Mouse (Mus musculus): ENCODE data around the gene Olfr763.
"Not testable (repeated sequence)": the region's sequence is repeated elsewhere in the genome, so short reads cannot be mapped to it uniquely, and the experiment has no call there.

Gene Olfr763

DNA sequence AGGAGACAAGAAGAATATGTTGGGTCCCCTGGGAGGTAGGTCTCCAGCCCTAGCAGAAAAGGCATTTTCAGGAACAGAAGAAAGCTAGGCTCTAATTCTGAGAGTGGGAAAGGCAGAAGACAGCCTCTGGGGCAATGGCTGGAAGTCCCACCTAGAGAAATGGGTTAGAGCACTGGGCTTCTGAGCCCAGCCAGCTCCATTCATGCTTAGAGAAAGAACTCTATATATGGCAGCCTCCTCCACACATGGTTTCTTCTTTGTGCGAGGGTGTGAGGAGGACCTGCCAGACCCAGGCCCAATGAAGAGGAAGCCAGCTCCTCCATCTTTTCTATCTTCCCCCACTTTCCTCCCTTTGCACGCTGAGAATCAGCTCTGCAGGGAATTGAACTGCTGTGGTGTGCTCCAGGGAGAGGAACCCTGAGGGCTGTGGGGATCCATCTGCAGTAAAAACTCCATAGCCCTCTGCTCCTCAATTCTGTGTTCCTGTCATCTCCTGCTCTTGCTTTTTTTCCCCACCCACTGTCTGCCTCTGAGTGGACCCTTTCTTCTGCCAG is at the start of gene Olfr763:
Gene Olfr763, plus strand, starts transcription at position 504 of the 554 bp plus-strand sequence.
- in situ Hi-C loops (cut with MboI; ENCODE audit: low sequenced_read_pairs), result no loop called here

DNA sequence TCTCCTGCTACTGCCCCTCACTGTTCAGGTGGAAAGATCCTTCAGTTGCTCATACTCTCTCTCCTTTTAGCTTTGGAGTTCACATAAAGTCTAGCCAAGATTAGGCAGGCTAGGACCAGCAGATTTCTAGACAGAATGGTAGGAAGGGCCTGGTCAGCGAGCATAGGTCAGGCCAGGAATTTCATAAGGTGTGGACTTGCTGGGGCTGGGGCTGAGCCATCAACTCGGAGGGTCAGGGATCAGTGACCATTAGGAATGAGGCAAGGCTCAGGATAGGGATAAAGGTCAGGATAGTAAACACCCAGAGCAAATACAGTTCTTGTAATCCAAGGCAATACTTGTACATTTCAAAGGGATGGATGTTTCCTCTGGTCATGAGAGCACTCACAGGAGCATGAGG is 45.6 kb upstream of the Olfr763 start:
- in situ Hi-C loops (cut with MboI; ENCODE audit: low sequenced_read_pairs), result no loop called here

DNA sequence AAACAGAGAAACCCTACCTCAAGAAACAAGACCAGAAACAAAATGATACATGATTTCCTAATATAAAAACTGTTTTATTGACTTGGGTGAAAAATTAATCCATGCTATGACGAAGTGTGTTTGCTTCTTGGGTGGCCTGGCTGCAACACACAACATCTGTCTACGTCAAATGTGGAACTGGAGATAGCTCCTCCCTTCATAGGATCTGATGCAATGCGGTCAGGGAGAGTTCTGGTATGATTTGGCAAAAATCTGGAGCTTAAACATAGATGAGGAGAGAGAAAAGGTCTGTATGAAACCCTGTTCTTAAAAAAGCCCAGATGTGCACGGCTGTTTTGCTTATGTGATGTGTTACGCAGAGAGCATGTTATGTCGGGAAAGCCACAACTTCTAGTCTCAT is 44.7 kb upstream of the Olfr763 start:
- in situ Hi-C loops (cut with MboI; ENCODE audit: low sequenced_read_pairs), result no loop called here

DNA sequence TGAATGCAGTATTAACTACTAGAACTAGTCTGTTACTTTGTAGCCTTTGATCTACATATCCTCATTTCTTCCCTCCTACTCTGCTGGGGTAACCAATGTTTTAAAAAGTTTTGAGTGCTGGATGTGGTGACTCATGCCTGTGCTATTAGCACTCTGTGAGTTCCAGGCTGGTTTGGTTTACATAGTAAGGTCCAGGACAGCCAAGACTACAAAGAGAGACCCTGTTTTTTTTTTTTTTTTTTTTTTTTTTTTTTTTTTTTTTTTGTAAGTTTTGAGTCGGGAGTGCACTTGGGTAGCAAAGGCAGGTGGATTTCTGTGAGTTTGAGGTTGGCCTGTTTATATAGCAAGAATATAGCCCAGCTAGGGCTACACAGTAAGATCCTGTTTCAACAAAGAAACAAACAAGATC is 42.2 kb upstream of the Olfr763 start:
- in situ Hi-C loops (cut with MboI; ENCODE audit: low sequenced_read_pairs), result no loop called here

DNA sequence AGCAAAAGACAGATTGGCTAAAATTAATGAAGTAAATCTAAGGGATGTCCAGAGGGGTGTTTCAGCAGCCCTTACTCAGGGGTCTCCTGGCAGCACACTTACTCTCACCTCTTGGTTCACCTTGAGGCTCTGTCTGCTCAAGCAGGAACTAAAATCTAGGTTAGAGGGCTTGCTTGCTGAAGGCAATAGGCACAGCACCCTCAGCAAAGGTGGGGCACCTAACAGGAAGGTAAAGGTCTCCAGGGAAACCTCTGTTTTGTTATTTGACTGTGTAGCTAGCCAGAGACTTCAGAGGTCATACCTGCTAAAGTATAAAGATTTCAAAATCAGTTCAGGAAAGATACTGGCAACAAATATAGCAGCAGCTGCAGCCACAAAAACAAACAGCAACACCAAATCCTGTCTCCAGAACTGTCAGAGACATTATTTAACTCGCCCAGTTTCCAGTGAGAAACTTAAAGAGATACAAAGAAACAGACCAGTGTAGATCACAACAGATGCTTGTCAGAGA is 39.8 kb upstream of the Olfr763 start:
- in situ Hi-C loops (cut with MboI; ENCODE audit: low sequenced_read_pairs), result no loop called here

DNA sequence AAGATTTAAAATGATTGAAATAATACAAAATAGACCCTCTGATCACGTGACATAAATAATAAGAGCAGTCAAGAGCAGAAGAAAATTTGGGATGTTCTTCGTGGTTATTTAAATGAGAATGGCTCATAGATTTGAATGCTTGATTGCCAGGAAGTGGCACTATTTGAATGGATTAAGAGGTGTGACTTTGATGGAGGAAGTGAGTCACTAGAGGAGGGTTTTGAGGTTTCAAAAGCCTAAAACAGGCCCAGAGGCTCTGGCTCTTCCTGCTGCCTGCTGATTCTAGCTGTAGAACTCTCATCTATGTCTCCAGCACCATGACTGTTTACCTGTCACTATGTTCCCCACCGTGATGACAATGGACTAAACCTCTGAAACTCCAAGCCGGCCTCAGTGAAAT is 37.8 kb upstream of the Olfr763 start:
- in situ Hi-C loops (cut with MboI; ENCODE audit: low sequenced_read_pairs), result no loop called here

DNA sequence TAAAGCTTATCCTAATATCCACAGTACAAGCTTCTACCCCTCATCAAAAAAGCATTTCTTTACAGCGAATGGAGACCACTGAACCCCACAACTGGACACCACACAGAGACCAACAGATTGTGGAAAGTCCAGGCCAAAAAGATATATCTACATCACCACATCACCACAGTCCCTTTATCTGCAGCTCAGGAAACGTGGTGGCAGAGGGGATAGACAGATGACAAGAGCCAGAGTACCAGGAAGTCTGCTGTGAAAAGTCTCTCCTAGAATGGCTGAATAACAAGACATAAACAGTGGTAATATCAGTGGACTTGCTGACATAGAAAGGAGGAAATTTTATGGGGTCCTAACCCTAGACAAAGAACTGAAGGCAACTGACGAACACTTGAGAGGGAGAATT is 34.2 kb upstream of the Olfr763 start:
- in situ Hi-C loops (cut with MboI; ENCODE audit: low sequenced_read_pairs), result no loop called here

DNA sequence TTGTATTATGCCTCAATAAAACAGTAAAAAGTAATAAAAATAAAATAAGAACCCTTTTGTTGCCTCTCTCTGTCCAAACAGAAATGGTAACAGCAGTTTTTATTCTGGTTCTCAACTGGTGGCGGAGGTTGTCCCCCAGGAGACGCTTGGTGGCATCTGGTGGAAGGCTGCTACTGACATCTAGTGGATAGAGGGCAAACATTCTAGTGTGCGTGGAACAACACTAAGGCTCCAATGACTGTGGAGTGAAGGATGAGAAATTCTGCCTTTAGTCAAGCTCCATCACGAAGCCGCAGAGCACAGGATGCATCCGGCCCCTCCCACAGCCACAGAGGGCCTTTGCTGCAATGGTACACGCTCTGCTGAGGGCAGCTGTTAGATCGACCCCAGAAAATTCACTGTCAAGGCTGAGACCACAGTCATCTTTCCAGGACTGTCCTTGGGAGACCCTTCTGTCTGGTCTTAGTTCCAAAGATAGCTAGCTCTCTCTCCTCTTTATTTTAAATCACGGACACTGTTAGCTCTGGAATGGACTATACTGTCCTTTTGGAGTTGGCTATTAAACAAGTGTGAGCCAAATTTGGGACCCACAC is 33.0 kb upstream of the Olfr763 start:
- in situ Hi-C loops (cut with MboI; ENCODE audit: low sequenced_read_pairs), result no loop called here

DNA sequence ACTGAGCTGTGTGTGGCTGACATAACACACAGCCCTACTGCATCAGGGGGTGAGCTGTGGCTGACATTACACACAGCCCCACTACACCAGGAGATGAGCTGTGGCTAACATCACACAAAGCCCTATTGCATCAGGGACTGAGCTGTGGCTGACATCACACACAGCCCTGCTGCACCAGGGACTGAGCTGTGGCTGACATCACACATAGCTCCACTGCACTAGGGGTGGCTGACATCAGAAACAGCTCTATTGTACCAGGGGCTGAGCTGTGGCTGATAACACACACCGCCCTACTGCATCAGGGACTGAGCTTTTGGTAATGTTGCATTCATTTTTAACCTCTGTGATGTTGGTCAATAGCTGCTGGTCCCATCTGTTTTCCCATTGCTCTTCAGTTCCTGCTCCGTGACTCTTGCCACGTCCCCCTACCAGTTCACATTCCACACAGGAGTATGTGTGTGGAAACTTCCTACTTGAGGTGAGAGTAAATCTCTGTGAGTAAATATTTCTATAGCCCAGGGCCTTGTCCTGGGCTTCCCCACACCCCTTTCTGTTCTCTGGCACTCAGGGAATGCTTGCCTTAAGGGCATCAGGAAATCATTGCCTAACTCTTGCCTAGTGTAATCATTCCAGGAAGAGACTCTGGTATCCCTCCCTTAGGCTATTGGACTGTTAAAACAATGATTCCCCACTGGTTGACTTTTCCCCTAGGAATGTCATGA is 29.8 kb upstream of the Olfr763 start:
- in situ Hi-C loops (cut with MboI; ENCODE audit: low sequenced_read_pairs), result no loop called here

DNA sequence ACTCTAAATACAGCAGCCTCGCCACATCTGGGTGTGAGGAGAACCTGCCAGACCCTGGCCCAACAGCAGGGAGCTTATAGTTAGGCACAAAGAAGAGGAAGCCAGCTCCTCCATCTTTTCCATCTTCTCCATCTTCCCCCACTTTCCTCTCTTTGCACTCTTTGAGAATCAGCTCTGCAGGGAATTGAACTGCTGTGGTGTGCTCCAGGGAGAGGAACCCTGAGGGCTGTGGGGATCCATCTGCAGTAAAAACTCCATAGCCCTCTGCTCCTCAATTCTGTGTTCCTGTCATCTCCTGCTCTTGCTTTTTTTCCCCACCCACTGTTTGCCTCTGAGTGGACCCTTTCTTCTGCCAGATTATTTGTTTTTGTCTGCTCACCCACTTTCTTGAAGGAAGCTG is 21.5 kb upstream of the Olfr763 start, which contains the start of gene Olfr9:
Gene Olfr9, plus strand, starts transcription at position 301 of the 400 bp plus-strand sequence.
- in situ Hi-C loops (cut with MboI; ENCODE audit: low sequenced_read_pairs), result not testable (repeated sequence)

DNA sequence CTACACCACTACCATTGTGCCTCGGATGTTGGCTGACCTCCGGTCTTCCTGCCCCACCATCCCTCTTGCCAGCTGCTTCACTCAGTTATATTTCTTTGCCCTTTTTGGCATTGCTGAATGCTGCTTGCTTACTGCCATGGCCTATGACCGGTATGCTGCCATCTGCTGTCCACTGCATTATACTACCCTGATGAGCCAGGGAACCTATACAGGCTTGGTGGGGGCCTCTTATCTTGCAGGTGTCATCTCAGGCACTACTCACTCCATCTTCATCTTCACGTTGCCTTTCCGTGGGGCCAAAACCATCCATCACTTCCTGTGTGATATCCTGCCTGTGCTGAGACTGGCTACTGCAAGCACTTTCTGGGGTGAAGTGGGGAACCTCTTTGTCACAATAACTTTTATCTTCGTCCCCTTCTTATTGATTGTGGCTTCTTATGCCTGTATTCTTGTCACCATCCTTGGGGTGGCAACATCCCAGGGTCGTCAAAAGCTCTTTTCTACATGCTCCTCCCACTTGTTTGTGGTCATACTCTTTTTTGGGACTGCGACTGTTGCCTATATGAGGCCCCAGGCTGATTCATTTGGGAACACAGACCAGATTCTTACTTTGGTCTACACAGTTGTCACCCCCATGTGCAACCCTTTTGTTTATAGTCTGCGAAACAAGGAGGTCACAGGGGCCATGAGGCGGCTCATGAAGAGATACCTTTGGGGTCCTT is 20.3 kb upstream of the Olfr763 start:
- in situ Hi-C loops (cut with MboI; ENCODE audit: low sequenced_read_pairs), result not testable (repeated sequence)

DNA sequence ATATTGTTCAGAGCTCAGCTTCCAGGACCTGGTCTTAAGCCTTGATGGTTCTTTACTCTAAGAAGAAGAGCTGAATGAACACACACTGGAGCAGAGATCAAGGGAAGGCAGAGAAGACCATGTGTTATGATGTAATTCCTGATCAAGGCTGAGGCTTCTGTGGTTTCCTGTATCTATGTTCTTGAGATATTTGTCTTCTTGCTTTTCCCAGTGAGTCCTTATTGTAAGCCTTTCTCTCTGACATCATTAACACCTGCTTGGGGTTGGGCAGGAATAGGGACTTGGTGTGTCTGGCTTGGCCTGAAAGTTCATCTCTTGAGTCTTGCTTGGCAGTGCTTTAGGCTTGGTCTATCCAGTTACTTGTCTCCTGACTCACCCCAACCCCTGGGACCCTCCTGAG is 19.6 kb upstream of the Olfr763 start:
- in situ Hi-C loops (cut with MboI; ENCODE audit: low sequenced_read_pairs), result no loop called here

DNA sequence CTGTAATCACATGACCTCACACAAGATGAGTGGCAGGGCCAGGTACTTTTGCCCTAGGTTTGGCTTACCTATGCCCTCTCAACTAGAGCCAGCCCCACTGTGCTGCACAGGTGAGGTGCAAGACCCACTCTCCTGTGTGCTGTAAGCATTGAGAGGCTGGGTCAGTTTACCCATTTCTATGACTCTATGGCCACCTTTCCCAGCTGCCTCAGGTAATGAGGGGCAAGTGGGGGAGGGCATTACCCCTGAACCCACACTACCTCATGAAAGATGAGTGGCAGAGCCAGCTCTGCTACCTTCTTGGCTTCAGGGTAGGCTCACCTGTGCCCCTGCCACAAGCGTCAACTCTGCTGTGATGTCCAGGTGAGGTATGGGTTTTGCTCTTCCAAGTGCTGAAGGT is 14.8 kb upstream of the Olfr763 start:
- in situ Hi-C loops (cut with MboI; ENCODE audit: low sequenced_read_pairs), result no loop called here

DNA sequence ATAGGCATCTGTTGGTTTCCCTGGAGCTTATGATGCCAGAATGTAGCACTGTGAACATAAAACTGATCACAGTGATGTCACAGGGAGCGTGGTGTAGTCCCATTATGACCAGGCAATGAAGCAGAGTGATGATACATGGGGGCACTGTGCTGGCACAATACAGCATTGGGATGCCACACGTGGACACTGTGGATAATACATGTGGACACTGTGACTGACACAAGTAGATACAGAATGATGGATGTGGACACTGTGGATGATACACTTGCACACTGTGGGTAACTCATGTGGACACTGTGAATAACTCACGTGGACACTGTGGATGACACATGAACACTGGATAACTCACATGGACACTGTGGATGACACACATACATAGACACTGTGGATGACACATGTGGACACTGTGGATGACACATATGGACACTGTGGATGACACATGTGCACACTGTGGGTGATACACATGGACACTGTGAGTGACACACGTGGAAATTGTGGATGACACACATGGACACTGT is 14.0 kb upstream of the Olfr763 start:
- in situ Hi-C loops (cut with MboI; ENCODE audit: low sequenced_read_pairs), result no loop called here

DNA sequence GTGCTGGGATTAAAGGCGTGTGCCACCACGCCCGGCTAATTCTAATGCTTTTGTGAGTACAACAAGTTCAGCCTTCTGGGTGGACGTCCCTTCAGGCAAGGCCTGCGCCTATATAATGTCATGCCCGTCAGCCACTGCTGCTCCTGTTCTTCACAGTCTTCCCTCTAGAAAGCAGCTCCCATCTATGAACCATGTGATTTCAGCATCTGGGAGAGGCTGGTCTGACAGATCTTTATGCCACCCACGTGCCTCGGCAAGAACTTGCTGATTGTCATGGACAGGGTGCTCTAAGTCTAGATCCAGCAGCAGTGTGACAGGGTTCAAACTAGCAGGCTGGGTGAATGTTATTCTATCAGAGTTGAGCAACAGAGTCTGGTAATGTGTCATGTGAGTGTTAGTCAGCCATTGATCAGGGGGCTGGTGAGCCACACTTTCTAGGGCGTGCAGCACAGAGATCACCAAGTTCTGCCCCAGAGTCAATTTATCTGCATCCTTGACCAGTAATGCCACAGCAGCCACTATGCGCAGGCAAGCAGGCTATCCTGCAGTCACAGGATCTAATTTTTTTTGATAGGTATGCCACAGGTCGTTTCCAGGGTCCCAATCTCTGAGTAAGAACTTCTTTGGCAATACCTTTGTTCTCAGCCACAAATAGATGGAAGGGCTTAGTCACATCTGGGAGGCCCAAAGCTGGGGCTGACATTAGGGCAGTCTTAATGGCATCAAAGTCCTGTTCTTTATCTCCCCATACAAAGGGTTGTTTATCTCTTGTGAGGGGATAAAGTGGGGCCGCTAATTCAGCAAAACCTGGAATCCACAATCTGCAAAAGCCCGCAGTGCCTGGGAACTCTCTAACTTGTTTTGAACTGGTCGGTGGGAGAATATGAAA is 6.3 kb upstream of the Olfr763 start:
- in situ Hi-C loops (cut with MboI; ENCODE audit: low sequenced_read_pairs), result no loop called here

DNA sequence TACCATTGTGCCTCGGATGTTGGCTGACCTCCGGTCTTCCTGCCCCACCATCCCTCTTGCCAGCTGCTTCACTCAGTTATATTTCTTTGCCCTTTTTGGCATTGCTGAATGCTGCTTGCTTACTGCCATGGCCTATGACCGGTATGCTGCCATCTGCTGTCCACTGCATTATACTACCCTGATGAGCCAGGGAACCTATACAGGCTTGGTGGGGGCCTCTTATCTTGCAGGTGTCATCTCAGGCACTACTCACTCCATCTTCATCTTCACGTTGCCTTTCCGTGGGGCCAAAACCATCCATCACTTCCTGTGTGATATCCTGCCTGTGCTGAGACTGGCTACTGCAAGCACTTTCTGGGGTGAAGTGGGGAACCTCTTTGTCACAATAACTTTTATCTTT is 920 bp downstream of the Olfr763 start:
- in situ Hi-C loops (cut with MboI; ENCODE audit: low sequenced_read_pairs), result not testable (repeated sequence)

DNA sequence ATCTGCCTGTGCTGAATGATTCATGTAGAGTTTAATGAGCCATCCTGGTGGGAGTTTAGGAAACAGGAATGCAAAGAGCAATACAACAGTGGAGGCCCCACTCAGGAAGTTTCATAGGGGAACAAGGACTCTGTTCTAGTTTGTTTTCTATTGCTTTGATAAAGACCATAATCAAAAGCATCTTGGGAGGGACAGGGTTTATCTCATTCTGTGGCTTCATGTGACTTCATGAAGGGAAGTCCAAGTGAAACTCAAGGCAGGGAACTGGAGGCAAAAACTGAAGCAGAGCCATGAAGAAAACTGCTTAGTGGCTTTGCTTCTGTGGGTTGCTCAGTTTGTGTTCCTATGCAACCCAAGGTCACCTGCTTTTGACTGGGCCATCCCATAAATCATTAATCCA is 3.9 kb downstream of the Olfr763 start:
- in situ Hi-C loops (cut with MboI; ENCODE audit: low sequenced_read_pairs), result no loop called here

DNA sequence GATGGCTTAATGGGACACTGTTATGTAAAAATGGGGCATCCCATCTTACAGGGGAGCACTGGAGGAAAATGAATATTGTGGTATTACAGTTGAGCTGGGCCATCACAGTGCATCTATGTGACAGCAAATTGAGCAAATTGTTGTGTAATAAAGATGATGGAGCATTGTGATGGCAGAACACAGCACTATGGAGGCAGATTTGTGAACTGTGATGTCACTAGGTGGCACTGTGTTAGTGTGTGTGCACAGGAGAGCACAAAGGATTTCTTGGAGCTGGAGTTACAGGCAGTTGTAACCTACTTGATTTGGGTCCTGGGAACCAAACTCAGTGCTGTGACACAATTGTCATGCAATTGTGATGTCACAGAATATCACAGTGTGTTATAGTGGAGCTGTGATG is 12.7 kb downstream of the Olfr763 start:
- in situ Hi-C loops (cut with MboI; ENCODE audit: low sequenced_read_pairs), result no loop called here

DNA sequence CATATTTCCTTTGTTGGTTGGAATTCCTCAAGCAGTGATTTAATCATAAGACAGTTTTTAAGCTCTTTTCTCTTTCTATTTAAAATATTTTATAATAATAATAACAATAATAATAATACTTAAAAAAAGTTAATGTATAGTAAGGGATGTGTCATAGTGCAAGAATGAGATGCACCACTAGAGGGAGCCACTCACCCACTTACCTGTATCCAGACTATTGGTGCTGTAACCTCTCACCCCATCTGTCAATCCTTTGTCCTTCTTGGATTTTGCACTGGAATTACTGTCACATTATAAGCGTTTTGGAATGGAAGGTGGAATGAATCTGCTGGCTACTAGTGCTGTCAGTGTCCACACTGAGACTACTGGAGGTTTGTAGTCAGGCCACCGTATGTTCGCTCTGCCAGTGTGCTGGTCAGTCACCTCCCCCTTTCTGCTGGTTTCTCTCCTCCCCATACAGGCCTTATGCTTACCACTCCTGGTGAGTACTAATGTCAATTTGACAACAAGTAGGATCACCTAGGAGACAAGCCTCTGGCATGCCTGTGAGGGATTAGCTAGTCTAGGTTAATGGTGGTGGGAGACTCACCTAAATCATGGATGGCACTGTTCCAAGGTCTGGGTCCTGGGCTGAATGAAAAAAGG is 15.5 kb downstream of the Olfr763 start:
- in situ Hi-C loops (cut with MboI; ENCODE audit: low sequenced_read_pairs), result loop anchor here (25.0 kb wide), 1 partner anchor 1061 kb away; no protein-coding TSS in a partner anchor

DNA sequence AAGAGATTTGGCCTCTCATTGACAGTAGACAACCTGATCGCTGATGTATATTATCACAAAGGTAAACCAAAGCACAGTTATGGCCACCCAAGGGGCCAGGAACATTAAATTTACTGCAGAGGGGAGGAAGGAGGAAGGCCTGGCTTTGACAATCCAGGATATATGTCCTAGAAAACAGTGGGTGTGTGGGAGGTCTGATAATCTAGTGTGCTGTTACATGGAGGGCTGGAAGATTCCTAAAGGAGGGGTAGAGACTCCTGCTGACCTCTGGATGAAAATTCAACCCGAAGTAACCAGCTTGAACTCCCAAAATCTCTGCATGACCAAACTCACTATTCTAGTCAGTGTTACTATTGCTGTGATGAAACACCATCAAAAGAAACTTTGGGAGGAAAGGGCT is 17.8 kb downstream of the Olfr763 start:
- in situ Hi-C loops (cut with MboI; ENCODE audit: low sequenced_read_pairs), result loop anchor here (25.0 kb wide), 1 partner anchor 1059 kb away; no protein-coding TSS in a partner anchor

Data from CH12F3 (cell line).